Mouse (Mus musculus): ENCODE data around the gene Galnt16. TPM values are rescaled to one million over a fixed set of nuclear protein-coding genes. Genes with fewer than 3 reads are reported as not detected.

Gene Galnt16
- total and polyA plus RNA-seq, 3 experiments, result 0.01 to 0.27 TPM; not detected in 1

GRCm38 (mm10) chr12:80673170-80673569 lies 155.1 kb downstream of the Galnt16 start:
- peak; percentile 45 for DNase-seq (ENCODE audit: low spot score)
- TF ChIP-seq CTCF (IDR thresholded peaks at IDR 0.05; ENCODE audit: low read depth, low read length) (peak; percentile 92), GATA1 (IDR thresholded peaks at IDR 0.05; ENCODE audit: borderline replicate concordance, low read length) (no peak)
- Histone ChIP-seq H3K27me3 (ENCODE audit: insufficient read depth, low read length) (no peaks in the 10 kb centered on the region), H3K4me1 (ENCODE audit: insufficient read depth, low read depth, low read length) (no peaks in the 10 kb centered on the region), H3K36me3 (replicated peaks) (peaks cover 85% of the 10 kb centered on the region), H3K4me3 (ENCODE audit: low read depth, low read length) (no peak overlapping the region), H3K9me3 (replicated peaks) (no peaks in the 10 kb centered on the region)
- ATAC-seq (ENCODE audit: extremely low read depth, insufficient number of reproducible peaks, low FRiP score, poor library complexity, severe bottlenecking), result no peak; the same call in 1 of the 2 replicates

Other genes starting within 250 kb of the Galnt16 start
- 36.6 and 47.2 TPM in 2 replicates for gene Dcaf5, start 81.7 kb upstream of the Galnt16 start, total RNA-seq (2014; fragmentation: Nextera tagmentation)
- gene Dcaf5, start 81.7 kb upstream of the Galnt16 start, total RNA-seq (2017), result 26.6 and 26.7 TPM in 2 replicates
- gene Dcaf5, start 81.7 kb upstream of the Galnt16 start, polyA plus RNA-seq (2012), result 25.0 and 25.6 TPM in 2 replicates
- gene Exd2, start 55.2 kb upstream of the Galnt16 start, total RNA-seq (2014; fragmentation: Nextera tagmentation), result 32.4 and 33.0 TPM in 2 replicates
- 21.4 and 21.8 TPM in 2 replicates for gene Exd2, start 55.2 kb upstream of the Galnt16 start, total RNA-seq (2017)
- 3.5 and 5.9 TPM in 2 replicates for gene Exd2, start 55.2 kb upstream of the Galnt16 start, polyA plus RNA-seq (2012)
- gene Slc39a9, start 125.6 kb downstream of the Galnt16 start, total RNA-seq (2014; fragmentation: Nextera tagmentation), result 55.5 and 58.1 TPM in 2 replicates
- gene Slc39a9, start 125.6 kb downstream of the Galnt16 start, total RNA-seq (2017), result 17.9 and 22.5 TPM in 2 replicates
- gene Slc39a9, start 125.6 kb downstream of the Galnt16 start, polyA plus RNA-seq (2012), result 15.3 and 19.0 TPM in 2 replicates
- gene Erh, start 126.1 kb downstream of the Galnt16 start, total RNA-seq (2014; fragmentation: Nextera tagmentation), result 121 and 208 TPM in 2 replicates
- gene Erh, start 126.1 kb downstream of the Galnt16 start, total RNA-seq (2017), result 207 and 279 TPM in 2 replicates
- gene Erh, start 126.1 kb downstream of the Galnt16 start, polyA plus RNA-seq (2012), result 43.7 and 74.3 TPM in 2 replicates
- gene Plekhd1, start 174.3 kb downstream of the Galnt16 start, total RNA-seq (2014; fragmentation: Nextera tagmentation), result not detected in 2 replicates
- gene Plekhd1, start 174.3 kb downstream of the Galnt16 start, total RNA-seq (2017), result 0.16 and 0.29 TPM in 2 replicates
- not detected in 2 replicates for gene Plekhd1, start 174.3 kb downstream of the Galnt16 start, polyA plus RNA-seq (2012)
- not detected in 2 replicates for gene Ccdc177, start 242.4 kb downstream of the Galnt16 start, total RNA-seq (2014; fragmentation: Nextera tagmentation)
- 0.06 and 0.11 TPM in 2 replicates for gene Ccdc177, start 242.4 kb downstream of the Galnt16 start, total RNA-seq (2017)
- not detected in 2 replicates for gene Ccdc177, start 242.4 kb downstream of the Galnt16 start, polyA plus RNA-seq (2012)

Data from G1E (cell line).